Mouse (Mus musculus) layer of hippocampus, postnatal 25 days (tissue): Measurements from ENCODE around the gene Dhrs7b. TPM values are rescaled to one million over a fixed set of nuclear protein-coding genes. Genes with fewer than 3 reads are reported as not detected.

Source experiments
- DNase-seq, 2 experiments: peaks; one replicate each; pipeline ENCODE4 v3.0.0; 2022; ENCODE audit warnings: mixed read lengths in 2 of 2, low spot score in 1 of 2; ENCODE audit errors: extremely low spot score in 1 of 2
- total RNA-seq, 2 experiments: library from RNA; stranded (reverse); gene quantifications; 2 replicates each; pipeline ENCODE4 v1.2.3; 2021

Gene Dhrs7b
- total RNA-seq, 2 experiments from 2014 or later = 27.6 to 31.5 TPM

DNA sequence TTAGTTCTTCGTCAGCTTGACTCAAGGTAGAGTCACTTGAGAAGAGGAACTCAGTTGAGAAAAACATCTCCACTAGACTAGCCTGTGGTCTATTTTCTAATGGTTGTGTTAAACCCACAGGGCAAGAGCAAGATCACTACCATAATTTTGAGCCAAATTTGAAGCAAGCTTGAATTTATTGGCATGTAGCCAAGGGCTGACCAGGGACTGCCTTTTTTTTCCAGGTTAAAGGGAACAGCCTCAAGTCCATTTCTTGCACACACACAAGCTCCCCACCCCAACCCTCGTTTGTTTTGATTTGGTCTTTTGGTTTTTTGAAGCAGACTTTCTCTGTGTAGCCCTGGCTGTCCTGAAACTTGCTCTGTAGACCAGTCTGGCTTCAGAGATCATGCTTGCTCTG lies 59.4 kb downstream of the Dhrs7b start:
- DNase-seq = no peak

DNA sequence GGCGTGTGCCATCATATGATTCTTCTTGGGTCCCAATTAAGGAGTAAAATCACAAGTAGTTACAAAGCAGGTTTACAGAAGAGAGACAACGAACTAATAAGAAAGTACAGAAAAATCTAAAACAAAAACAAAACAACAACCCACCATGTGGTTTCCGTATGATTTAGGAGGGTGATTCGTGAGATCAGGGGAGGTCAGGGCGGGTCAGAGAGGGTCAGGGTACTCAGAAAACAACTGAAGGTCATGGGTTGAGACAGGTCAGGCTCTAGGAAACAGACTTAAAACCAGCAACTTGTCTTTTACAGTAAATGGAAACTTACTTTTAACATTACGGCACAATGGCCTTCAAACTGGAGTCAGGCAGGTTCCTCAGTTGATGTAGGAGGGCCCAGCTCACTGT lies 59.9 kb downstream of the Dhrs7b start:
- DNase-seq = no peak

- no peak for DNase-seq
These were observed 60.3 kb downstream of the Dhrs7b start for GRCm38 (mm10) chr11:60890744-60891143.

GRCm38 (mm10) chr11:60895915-60896314 lies 65.5 kb downstream of the Dhrs7b start:
- no peak for DNase-seq

DNA sequence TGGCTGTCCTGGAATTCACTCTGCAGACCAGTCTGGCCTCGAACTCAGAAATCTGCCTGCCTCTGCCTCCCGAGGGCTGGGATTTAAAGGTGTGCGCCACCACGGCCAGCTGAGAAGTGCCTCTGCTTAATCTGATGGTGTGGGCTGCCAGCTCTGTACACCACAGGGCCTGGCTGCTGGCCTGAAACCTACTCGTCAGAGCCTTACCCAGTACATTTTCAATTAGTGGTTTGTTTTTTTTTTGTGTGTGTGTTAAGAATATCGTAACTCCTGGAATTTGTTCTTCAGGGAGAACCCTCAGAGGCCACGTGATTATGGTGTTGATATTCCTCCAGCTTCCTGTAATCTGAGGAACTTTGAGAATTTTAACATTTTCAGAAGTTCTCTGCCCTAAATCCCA lies 71.6 kb downstream of the Dhrs7b start:
- no peak for DNase-seq

GRCm38 (mm10) chr11:60902486-60902885 lies 72.1 kb downstream of the Dhrs7b start:
- DNase-seq = no peak

DNA sequence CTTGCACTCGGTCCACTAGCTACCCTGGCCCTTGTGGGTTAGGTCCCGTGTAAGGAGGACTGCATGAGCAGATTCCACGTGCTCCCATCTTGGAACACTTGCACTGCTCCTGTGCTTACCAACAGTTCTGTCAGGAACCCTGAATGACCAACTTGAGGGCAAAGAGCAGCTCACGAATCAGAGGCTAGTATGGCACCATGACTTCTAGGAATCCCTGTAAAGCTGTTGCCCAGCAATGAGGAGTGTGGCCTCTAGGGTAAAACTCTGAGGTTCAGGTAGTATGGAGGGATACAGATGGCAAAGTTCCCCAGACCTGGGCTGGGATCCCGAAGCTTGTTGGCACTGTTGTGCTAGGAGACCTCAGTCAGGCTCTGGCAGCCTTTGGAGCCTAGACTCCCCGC lies 73.2 kb downstream of the Dhrs7b start:
- DNase-seq = no peak

DNA sequence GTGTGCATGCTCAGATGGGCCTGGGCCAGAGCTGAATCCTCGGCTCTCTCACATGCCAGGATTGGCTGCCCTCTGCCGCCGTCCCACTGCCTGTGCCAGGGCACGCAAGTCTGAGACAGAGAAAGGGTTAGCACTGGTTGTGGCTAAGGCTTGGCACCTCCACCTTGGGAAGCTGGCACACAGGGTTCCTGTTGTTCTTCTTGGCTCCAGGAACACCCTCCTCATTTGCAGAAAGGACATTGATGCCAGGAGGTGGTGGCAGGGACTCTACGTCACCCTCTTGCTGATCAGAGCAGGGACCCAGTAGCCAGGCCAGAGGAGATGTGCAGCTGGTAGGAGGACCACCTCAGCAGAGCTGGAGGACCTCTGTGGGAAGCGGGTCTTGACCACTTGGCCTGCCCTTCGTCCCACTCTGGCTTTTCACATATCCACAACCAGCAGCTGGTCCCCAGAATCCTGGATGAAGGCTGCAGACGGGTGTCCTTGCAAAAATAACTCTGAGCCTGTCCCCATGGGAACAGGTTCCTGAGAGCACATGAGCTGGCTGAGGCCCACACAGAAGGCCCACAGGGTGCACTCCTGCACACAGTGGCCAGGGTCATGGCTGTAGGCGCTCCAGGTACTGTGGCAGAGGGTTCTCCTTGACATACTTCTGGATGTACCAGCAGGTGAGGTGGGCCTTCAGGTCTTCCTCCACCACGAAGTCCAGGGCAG lies 75.1 kb downstream of the Dhrs7b start:
- no peak for DNase-seq

DNA sequence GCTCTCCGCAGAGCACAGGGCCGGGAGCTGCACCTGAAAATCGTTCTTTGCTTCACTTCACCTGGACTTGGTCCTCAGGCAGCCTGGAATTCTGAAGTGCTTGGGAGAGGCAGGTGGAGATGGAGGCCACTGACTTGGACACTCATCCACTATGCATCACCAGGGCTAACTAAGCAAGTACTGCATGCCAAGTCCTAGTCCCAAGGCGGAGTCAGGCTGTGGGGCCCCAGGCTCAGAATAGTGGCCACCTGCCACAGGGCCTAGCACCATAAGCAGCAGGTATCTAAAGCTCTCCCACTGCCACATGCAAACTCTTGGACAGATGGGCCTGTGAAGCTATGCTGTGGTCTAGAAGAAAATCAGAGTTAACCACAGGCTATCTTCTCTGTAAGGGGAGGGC lies 76.0 kb downstream of the Dhrs7b start:
- no peak for DNase-seq

DNA sequence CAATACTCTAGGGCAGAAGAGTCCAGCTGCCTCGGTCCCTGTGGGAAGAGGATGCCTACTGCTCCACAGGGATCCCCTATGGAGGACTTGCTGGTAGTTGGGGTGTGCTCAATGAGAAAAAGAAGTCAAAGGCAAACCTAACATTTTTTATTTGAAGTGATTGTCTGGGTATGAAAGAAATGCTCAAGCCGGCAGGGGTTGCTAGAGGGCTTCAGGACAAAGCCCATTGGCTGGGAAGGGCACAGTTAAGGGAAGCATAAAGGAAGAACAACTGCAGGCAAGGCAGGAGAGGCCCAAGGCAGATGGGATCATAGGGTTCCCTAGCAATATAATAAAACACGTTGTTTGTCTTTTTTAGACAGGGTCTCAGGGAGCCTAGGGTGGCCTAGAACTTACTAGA lies 77.6 kb downstream of the Dhrs7b start:
- no peak for DNase-seq

DNA sequence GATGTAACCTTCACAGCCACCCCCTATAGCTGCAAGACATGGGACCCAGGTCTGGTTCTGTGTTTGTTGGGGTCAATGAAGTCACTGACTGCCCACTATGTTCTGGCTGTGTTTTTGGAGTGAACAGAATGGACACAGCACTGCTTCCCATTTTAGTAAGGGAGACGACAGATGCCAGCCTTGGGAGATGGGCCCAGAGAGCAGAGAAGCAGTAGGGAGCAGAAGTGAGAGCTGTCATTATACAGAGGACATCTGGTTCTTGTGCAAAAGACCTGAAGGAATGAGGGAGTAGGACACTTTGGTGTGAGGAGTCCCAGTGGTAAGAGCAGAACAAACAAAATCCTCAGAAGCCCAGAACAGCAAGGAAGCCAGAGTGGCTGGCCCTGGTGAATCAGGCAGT lies 79.2 kb downstream of the Dhrs7b start:
- no peak for DNase-seq

Other genes starting within 250 kb of the Dhrs7b start
- 10 to 100 TPM; 51.7 to 53.8 TPM for gene Llgl1, start 130.9 kb upstream of the Dhrs7b start, total RNA-seq
- 10 to 100 TPM; 56.8 to 59.6 TPM for gene Flii, start 103.4 kb upstream of the Dhrs7b start, total RNA-seq
- 10 to 100 TPM; 22.8 to 26.1 TPM for gene Mief2, start 102.2 kb upstream of the Dhrs7b start, total RNA-seq
- 1 to 10 TPM; 5.0 to 6.2 TPM for gene Top3a, start 53.3 kb upstream of the Dhrs7b start, total RNA-seq
- gene Smcr8, start 53.1 kb upstream of the Dhrs7b start, total RNA-seq = 10 to 100 TPM; 29.1 to 30.6 TPM
- gene Shmt1, start 18.9 kb upstream of the Dhrs7b start, total RNA-seq = 1 to 10 TPM; 4.9 to 7.4 TPM
- 10 to 100 TPM; 24.9 to 29.7 TPM for gene Tmem11, start 48.6 kb downstream of the Dhrs7b start, total RNA-seq
- 10 to 100 TPM; 12.7 to 12.9 TPM for gene Natd1, start 84.1 kb downstream of the Dhrs7b start, total RNA-seq
- 10 to 100 TPM; 12.4 to 13.4 TPM for gene Map2k3, start 101.4 kb downstream of the Dhrs7b start, total RNA-seq
- gene Kcnj12, start 191.9 kb downstream of the Dhrs7b start, total RNA-seq = 1 to 10 TPM; 6.4 to 7.0 TPM